Mouse (Mus musculus): ENCODE measurements around the gene Cacna1c. TPM values are rescaled to one million over a fixed set of nuclear protein-coding genes. Genes with fewer than 3 reads are reported as not detected.

Gene Cacna1c
- total RNA-seq, 2 experiments from 2014 or later, result 2.1 to 2.7 TPM

- DNase-seq, result no peak
Observed at GRCm38 (mm10) chr6:119004596-119004995, 191.6 kb downstream of the Cacna1c start.

GRCm38 (mm10) chr6:119001442-119001841 lies 194.8 kb downstream of the Cacna1c start:
- DNase-seq, result no peak

- DNase-seq, result peak; percentile 23
Observed at GRCm38 (mm10) chr6:119000255-119000654, 196.0 kb downstream of the Cacna1c start.

- no peak for DNase-seq
Observed at GRCm38 (mm10) chr6:118999329-118999875, 196.8 kb downstream of the Cacna1c start.

GRCm38 (mm10) chr6:118997397-118997796 lies 198.8 kb downstream of the Cacna1c start:
- no peak for DNase-seq

DNA sequence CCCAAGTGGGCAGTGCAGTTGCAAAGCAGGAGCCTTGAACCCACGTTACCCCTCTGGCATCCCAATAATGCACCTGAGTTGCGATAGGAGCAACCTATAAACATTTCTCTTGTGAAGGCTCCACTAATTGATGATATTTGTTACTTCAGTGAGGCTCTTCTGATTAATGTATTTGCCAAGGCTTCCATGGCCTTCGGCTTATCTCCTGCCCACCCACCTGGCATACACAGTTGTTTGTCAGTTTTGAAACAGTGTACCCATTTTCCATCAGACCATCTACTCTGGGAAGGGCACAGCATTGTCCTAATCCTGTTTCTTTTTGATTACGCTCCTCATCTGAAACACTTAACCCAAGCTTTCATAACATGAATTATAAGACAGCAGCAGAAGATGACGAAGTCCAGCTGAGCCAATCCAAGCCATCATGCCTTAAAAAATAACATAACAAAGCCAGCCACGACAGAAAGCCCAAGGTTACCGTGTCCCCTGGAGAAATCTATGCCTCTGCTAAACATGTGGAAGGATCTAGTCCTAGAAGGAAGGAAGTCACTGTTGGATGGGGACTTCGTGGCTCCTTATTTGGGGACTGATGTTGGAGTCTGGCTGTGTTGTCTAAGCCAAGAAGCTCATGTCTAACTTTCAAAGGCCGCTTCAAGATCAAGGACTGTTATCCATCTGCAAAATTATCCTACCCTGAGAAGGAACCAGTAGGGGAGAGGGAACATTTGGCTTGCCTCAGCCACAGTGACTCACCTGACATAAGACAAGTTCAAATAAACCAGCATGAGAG lies 201.8 kb downstream of the Cacna1c start:
- no peak for DNase-seq

DNA sequence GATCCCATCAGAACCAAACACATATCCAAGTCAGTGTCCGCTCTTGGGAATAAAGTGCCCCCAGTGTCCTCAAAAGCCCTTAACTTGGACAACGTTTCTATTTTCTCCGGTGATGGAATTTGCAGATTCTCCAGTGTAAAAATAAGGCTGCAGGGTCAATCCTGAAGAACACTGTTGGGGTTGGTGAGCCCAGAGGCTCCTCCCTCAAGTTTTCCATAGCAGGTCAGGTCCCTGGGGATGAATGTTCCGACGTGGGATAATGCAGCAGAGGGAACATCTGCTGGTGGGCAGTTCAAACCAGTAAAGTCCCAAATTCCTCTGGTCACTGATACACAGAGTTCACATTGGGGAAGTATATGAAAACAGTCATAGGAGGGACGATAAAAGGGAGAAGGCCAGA lies 203.8 kb downstream of the Cacna1c start:
- peak; percentile 66 for DNase-seq

DNA sequence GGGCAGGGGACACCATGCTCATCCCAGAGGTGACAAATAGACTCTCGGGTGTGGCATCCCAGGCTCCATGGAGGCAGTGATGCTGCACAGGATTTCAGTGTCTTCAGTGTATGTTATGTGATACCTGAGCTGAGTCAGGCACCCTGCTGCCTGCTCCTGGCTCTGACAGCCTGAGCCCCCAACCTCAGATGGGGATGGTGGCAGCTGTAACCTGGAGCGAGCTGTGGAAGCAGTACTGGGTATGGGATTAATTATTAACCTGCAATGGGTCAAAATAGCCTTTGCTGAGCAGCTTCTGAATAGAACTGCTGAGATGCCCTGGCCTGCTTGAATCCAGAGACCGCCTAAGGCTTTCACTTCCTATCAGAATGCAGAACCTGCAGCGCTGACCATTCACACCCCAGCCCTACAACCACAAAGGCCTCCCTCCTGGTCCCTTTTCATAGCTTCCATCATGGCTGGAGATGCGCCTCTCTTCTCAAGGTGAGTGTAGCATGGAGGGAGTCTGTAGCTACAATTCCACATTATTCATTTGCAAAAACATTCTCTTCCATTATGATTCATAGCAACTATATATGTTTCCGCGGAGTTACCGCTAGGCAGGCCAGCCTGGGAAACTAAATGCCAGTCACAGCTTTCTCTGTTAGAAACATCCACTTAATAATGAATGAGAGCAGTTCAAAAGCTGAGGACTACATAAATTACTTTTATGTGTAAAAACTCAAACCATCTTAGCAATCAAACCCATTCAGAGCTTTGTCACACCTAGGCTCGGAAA lies 206.0 kb downstream of the Cacna1c start:
- DNase-seq, result no peak

DNA sequence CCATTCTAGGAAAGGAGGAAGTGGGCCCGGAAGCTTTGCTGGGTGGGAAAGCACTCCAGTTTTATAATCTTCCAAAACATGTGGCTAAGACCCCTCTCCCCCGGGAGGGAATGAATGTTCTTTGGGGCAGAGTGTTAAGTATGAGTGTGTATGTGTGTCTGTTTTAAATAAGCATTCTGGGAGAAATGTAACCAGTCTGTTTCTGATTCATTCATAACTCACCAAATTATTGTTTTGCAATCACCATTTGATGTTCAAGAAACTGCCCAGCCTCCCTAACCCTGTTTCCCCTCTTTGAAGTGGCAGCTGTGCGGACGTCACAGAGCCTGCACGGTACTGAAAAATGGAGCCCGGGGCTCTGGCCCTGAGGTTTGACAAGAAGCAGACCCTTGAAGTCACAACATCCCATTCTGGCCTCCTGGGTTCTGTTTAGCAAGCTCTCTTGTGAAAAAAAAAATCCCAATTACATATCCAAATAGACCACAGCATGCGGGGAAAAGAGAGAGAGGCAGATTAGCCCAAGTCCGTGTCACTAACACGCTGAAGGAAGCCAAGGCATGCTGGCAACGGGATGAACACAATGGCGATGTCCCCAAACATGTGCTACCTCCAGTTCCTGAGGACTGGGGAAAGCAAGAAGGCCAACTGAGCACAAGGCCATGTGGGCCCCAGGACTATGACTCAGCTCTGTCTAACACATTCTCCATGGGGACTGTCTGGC lies 211.9 kb downstream of the Cacna1c start:
- DNase-seq, result no peak

DNA sequence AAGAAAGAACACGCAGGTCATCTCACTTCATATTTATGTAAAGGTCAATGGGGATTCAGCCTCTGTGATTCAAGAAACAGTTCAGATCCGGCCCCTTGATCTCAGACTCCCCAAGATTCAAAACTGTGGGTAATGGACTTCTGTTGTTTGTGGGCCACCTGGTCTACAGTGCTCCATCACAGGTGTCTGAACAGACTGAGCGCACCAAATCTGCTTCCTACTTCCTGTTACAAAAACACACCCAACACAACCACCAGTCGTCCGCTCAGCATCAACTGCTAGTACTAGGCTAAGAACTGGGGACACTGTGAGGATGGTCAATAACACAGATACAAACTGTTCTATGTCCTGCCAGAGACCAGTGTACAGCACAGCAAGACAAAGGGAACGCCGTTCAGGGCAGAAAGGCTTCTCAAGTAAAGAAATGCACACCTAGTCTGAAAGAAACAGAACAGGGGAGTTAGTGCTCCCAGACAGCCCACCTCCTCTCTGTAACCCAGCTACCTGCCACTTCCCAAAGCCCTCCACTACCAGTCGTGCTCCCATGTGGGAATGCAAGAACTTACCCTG lies 212.7 kb downstream of the Cacna1c start:
- DNase-seq, result no peak

DNA sequence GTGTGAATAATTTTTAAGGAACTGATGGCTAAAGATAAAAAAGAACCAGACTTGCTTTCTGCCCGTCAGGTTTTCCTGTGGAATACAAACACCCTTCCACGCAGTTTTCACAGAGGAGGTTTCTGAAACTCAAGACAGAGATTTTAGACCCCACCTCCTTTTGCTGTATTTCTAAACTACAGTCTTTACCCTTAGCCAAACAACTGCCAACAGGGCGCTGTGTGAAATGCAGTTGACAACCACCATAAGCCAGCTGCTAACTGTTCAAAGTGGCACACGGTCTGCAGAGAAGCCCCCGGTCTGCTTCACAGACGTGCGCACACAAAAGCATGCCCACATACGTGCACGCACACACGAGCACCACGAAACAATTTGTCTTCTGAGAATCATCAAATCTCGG lies 216.0 kb downstream of the Cacna1c start:
- DNase-seq, result no peak

DNA sequence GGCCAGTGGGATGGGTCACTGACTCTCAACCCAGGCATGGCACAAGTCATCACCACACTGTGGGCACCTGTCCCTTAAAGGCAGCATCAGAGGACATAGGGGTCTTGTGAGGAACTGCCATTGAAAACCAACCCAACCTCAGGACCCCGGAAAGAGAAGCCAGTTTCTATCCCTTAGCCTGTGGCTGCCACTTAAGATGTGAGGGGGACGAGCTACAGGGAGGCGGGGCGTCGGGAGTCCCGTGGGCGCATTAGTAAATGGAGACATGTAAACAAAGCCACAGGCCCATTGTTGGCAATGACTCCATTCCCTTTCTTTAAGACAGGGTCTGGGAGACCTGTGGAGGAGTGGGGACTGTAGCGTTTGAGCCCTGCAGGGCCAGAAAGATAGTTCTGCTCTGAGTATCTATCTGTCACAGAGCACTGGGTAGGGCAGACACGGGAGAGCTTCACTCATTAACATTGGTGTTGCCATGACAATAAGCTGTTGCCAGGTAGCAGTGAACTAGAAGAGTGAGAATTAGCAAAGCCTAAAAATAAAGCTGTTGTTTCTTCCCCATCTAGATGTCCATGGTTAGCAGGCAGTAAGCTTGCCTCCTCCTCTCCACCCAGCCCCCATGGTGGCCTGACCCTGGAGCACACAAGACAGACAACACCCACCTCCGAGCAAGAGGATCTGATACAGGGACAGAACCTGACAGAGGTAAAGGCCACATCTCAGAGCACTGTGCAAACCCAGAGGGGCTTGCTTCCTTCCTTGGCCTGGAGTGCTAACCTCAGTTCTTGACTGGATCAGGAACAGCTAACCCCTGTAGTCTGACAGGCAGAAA lies 218.6 kb downstream of the Cacna1c start:
- no peak for DNase-seq

GRCm38 (mm10) chr6:118976617-118977016 lies 219.6 kb downstream of the Cacna1c start:
- DNase-seq, result no peak

DNA sequence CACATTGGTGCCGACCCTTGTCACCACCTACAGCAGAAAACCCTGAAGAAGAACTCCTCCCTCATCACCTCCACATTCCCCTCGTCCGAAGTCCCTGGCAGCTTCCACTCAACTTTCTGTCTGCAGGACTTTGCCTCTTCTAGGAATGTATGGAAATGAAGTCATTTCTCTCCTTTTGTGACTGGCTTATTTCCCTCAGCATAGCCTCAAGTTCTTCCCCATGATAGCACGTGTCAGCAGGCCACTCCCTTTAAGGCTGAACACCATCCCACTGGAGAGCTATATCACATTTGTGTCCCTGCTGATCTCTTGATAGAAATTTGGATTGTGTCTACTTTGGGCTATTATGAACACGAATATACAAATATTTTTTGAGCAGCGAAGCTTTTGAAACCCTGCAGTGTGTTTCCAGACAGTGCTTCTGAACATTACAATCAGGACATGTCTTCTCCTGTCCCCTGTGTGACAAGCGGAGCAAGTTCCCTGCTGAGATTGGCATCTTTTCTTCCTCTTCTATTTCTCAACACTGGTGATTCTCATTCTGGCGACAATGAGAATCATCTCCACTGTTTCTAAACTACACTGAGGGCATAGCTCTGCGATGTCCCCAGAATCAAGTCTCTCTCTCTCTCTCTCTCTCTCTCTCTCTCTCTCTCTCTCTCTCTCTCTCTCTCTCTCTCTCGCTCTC lies 224.2 kb downstream of the Cacna1c start:
- DNase-seq, result no peak

- no peak for DNase-seq
Observed at GRCm38 (mm10) chr6:118968776-118969175, 227.4 kb downstream of the Cacna1c start.

DNA sequence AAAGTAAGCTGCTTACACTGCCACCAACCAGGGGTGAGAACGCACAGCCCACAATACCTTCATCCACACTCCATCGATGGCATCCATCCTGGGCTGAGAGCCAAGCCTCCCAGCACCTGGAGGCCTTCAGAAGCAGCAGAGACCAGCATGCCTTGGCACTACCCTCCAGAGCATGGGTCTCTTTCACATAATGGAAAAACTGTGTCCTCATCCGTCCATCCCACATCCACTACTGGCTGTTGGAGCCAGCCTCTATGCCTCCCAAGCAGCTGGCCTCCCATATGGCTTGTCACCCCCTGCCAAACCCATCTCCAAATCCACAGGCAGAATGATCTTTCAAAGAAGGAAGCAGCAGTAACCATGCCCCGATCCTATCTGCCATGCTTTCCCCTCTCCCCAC lies 229.3 kb downstream of the Cacna1c start:
- DNase-seq, result no peak

DNA sequence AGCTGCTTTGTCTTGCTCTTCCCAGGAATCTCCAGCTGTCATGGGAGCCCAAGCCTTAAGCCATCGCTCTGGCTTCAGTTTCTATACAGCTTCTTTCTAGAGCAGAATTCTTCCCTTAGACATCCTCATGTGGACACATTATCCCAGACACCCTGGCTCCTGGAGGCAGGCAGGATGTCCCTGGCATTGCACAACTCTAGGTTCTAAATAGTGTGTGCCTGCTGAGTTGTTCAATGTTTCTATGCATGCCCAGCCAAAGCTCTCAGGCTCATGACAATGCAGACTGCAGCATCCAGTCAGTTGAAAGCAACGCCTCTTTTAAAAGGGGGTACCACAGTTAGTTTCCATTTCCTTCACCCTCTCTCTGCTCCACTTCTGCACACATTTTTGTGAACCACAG lies 230.6 kb downstream of the Cacna1c start:
- no peak for DNase-seq

DNA sequence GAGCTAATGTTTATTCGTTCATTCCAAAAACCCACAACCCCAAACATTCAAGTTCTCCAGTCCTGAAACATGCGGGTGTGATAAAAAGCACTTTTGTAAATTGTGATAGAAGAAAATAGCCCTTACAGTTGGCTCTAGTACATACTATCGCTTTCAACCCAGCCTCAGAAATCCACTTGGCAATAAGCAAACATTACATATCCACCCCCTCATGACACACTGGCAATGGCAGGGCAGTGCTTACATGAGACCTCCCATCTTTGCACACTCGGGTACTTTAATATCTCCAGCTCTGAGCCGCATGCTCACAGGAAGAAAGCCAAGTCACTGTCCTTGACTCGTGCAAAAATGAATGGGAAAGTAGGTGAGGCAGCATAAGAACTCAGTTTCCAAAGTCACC lies 232.4 kb downstream of the Cacna1c start:
- no peak for DNase-seq

- no peak for DNase-seq
Observed at GRCm38 (mm10) chr6:118963283-118963682, 232.9 kb downstream of the Cacna1c start.

- DNase-seq, result no peak
Observed at GRCm38 (mm10) chr6:118958529-118958928, 237.7 kb downstream of the Cacna1c start.

GRCm38 (mm10) chr6:118956234-118956633 lies 240.0 kb downstream of the Cacna1c start:
- DNase-seq, result no peak

Measured in gastrocnemius, postnatal 25 days (tissue).